Mouse (Mus musculus): ENCODE measurements at regions not wholly inside any gene's neighbourhood (a gene's known extent, or its start where the extent isn't known, plus 50 kb on each side); places are given as distances from the start of the nearest gene placed in this dataset.

GRCm38 (mm10) chr10:120650336-120650735 lies 174.1 kb upstream of the Hmga2 start:
- TF ChIP-seq CTCF (IDR thresholded peaks at IDR 0.05; ENCODE audit: insufficient read depth, low read length) (no peak), POLR2A (IDR thresholded peaks at IDR 0.05; ENCODE audit: borderline replicate concordance, extremely low read depth, low read depth, low read length) (no peak)
- no peak for DNase-seq
- Histone ChIP-seq H3K4me1 (ENCODE audit: control insufficient read depth, insufficient read depth, low read length) (no peaks in the 10 kb centered on the region), H3K4me3 (replicated peaks; ENCODE audit: extremely low read depth, low read depth, low read length) (no peak overlapping the region)
- WGBS, result 97% methylated on average over 9 of the region's 9 CpGs

- TF ChIP-seq CTCF (IDR thresholded peaks at IDR 0.05; ENCODE audit: insufficient read depth, low read length) (no peak), POLR2A (IDR thresholded peaks at IDR 0.05; ENCODE audit: borderline replicate concordance, extremely low read depth, low read depth, low read length) (no peak)
- no peaks in the 10 kb centered on the region for H3K4me1 ChIP-seq (ENCODE audit: control insufficient read depth, insufficient read depth, low read length)
- no peak overlapping the region for H3K4me3 ChIP-seq (replicated peaks; ENCODE audit: extremely low read depth, low read depth, low read length)
- no peak for DNase-seq
- 80% methylated on average over 3 of the region's 3 CpGs for WGBS
These were observed 172.5 kb upstream of the Hmga2 start for GRCm38 (mm10) chr10:120648741-120649140.

GRCm38 (mm10) chr10:120648031-120648430 lies 171.8 kb upstream of the Hmga2 start:
- Histone ChIP-seq H3K4me1 (ENCODE audit: control insufficient read depth, insufficient read depth, low read length) (no peaks in the 10 kb centered on the region), H3K4me3 (replicated peaks; ENCODE audit: extremely low read depth, low read depth, low read length) (no peak overlapping the region)
- TF ChIP-seq POLR2A (IDR thresholded peaks at IDR 0.05; ENCODE audit: borderline replicate concordance, extremely low read depth, low read depth, low read length), result no peak
- no peak for DNase-seq
- WGBS, result 81% methylated on average over 7 of the region's 7 CpGs

GRCm38 (mm10) chr10:120647323-120647722 lies 171.1 kb upstream of the Hmga2 start:
- no peaks in the 10 kb centered on the region for H3K4me1 ChIP-seq (ENCODE audit: control insufficient read depth, insufficient read depth, low read length)
- TF ChIP-seq POLR2A (IDR thresholded peaks at IDR 0.05; ENCODE audit: borderline replicate concordance, extremely low read depth, low read depth, low read length) (no peak), CTCF (IDR thresholded peaks at IDR 0.05; ENCODE audit: insufficient read depth, low read length) (no peak)
- 64% methylated on average over 3 of the region's 3 CpGs for WGBS
- no peak overlapping the region for H3K4me3 ChIP-seq (replicated peaks; ENCODE audit: extremely low read depth, low read depth, low read length)
- DNase-seq, result no peak

- no peaks in the 10 kb centered on the region for H3K4me1 ChIP-seq (ENCODE audit: control insufficient read depth, insufficient read depth, low read length)
- DNase-seq, result peak; percentile 8
- TF ChIP-seq CTCF (IDR thresholded peaks at IDR 0.05; ENCODE audit: insufficient read depth, low read length) (no peak), POLR2A (IDR thresholded peaks at IDR 0.05; ENCODE audit: borderline replicate concordance, extremely low read depth, low read depth, low read length) (no peak)
- WGBS, result 28% methylated on average over 14 of the region's 14 CpGs
- no peak overlapping the region for H3K4me3 ChIP-seq (replicated peaks; ENCODE audit: extremely low read depth, low read depth, low read length)
These were observed 170.6 kb upstream of the Hmga2 start for GRCm38 (mm10) chr10:120646862-120647311.

- no peak for DNase-seq
- TF ChIP-seq CTCF (IDR thresholded peaks at IDR 0.05; ENCODE audit: insufficient read depth, low read length) (no peak), POLR2A (IDR thresholded peaks at IDR 0.05; ENCODE audit: borderline replicate concordance, extremely low read depth, low read depth, low read length) (no peak)
- H3K4me1 ChIP-seq (ENCODE audit: control insufficient read depth, insufficient read depth, low read length), result peaks cover 3% of the 10 kb centered on the region; the same call in 1 of the 2 replicates
- 46% methylated on average over 5 of the region's 5 CpGs for WGBS
- H3K4me3 ChIP-seq (replicated peaks; ENCODE audit: extremely low read depth, low read depth, low read length), result no peak overlapping the region
These were observed 164.6 kb upstream of the Hmga2 start for GRCm38 (mm10) chr10:120640847-120641246.

GRCm38 (mm10) chr10:120638316-120638715 lies 162.0 kb upstream of the Hmga2 start:
- TF ChIP-seq CTCF (IDR thresholded peaks at IDR 0.05; ENCODE audit: insufficient read depth, low read length) (no peak), POLR2A (IDR thresholded peaks at IDR 0.05; ENCODE audit: borderline replicate concordance, extremely low read depth, low read depth, low read length) (no peak)
- Histone ChIP-seq H3K4me1 (ENCODE audit: control insufficient read depth, insufficient read depth, low read length) (peaks cover 6% of the 10 kb centered on the region; the same call in 1 of the 2 replicates), H3K4me3 (replicated peaks; ENCODE audit: extremely low read depth, low read depth, low read length) (no peak overlapping the region)
- 62% methylated on average over 4 of the region's 4 CpGs for WGBS
- no peak for DNase-seq

GRCm38 (mm10) chr10:120635818-120636543 lies 159.7 kb upstream of the Hmga2 start:
- WGBS, result 46% methylated on average over 21 of the region's 21 CpGs
- DNase-seq, result peak; percentile 8
- Histone ChIP-seq H3K4me1 (ENCODE audit: control insufficient read depth, insufficient read depth, low read length) (peaks cover 6% of the 10 kb centered on the region; the same call in 1 of the 2 replicates), H3K4me3 (replicated peaks; ENCODE audit: extremely low read depth, low read depth, low read length) (no peak overlapping the region)
- TF ChIP-seq POLR2A (IDR thresholded peaks at IDR 0.05; ENCODE audit: borderline replicate concordance, extremely low read depth, low read depth, low read length), result no peak
- TF ChIP-seq CTCF (IDR thresholded peaks at IDR 0.05; ENCODE audit: insufficient read depth, low read length), result no peak

- DNase-seq, result no peak
- no peak overlapping the region for H3K4me3 ChIP-seq (replicated peaks; ENCODE audit: extremely low read depth, low read depth, low read length)
- 70% methylated on average over 5 of the region's 5 CpGs for WGBS
- H3K4me1 ChIP-seq (ENCODE audit: control insufficient read depth, insufficient read depth, low read length), result peaks cover 6% of the 10 kb centered on the region; the same call in 1 of the 2 replicates
- no peak for TF ChIP-seq POLR2A (IDR thresholded peaks at IDR 0.05; ENCODE audit: borderline replicate concordance, extremely low read depth, low read depth, low read length)
- no peak for TF ChIP-seq CTCF (IDR thresholded peaks at IDR 0.05; ENCODE audit: insufficient read depth, low read length)
These were observed 158.9 kb upstream of the Hmga2 start for GRCm38 (mm10) chr10:120635194-120635593.

GRCm38 (mm10) chr10:120632071-120632470 lies 155.8 kb upstream of the Hmga2 start:
- 56% methylated on average over 2 of the region's 2 CpGs for WGBS
- no peak overlapping the region for H3K4me3 ChIP-seq (replicated peaks; ENCODE audit: extremely low read depth, low read depth, low read length)
- no peak for DNase-seq
- H3K4me1 ChIP-seq (ENCODE audit: control insufficient read depth, insufficient read depth, low read length), result peaks cover 11% of the 10 kb centered on the region
- TF ChIP-seq CTCF (IDR thresholded peaks at IDR 0.05; ENCODE audit: insufficient read depth, low read length) (no peak), POLR2A (IDR thresholded peaks at IDR 0.05; ENCODE audit: borderline replicate concordance, extremely low read depth, low read depth, low read length) (no peak)

All from lung, adult 2 months (tissue).